Mouse (Mus musculus): ENCODE results near the gene Mfsd13b.

GRCm38 (mm10) chr7:121033856-121034652, 51.7 kb downstream of the Mfsd13b start, which contains the start of gene Mettl9:
- TF ChIP-seq CTCF (IDR thresholded peaks at IDR 0.05; ENCODE audit: low read depth) = no peak
- TF ChIP-seq EP300 (IDR thresholded peaks at IDR 0.05; ENCODE audit: low read depth) = peak; percentile 27; the same call in 1 of the 2 replicates

Measured in heart, postnatal 0 days (tissue).